Mouse (Mus musculus): Measurements from ENCODE around the gene Hap1. TPM values are rescaled to one million over a fixed set of nuclear protein-coding genes. Genes with fewer than 3 reads are reported as not detected.

Gene Hap1
- polyA plus RNA-seq, 1 experiment from 2014 or later, result 164 TPM

- ATAC-seq, result no peak
- H3K4me1 ChIP-seq (replicated peaks; ENCODE audit: control insufficient read depth, insufficient read depth, low read length), result peaks cover 5% of the 10 kb centered on the region
- WGBS, result 38% methylated on average over 5 of the region's 5 CpGs
- no peaks in the 10 kb centered on the region for H3K36me3 ChIP-seq (ENCODE audit: control insufficient read depth, insufficient read depth)
- no peak overlapping the region for H3K27ac ChIP-seq (ENCODE audit: low read length)
- H3K27me3 ChIP-seq (replicated peaks; ENCODE audit: control insufficient read depth, insufficient read depth, low read length), result no peaks in the 10 kb centered on the region
- no peaks in the 10 kb centered on the region for H3K9me3 ChIP-seq (ENCODE audit: control insufficient read depth, low read length)
- no peak overlapping the region for H3K4me2 ChIP-seq (ENCODE audit: low read length)
- no peak overlapping the region for H3K9ac ChIP-seq (replicated peaks; ENCODE audit: low read depth, low read length)
- no peak overlapping the region for H3K4me3 ChIP-seq (replicated peaks; ENCODE audit: low read length)
Observed at GRCm38 (mm10) chr11:100297801-100298200, 58.1 kb downstream of the Hap1 start.

Other genes with a start within 250 kb of the Hap1 start
- gene Krt13, start 234.6 kb downstream of the Hap1 start, polyA plus RNA-seq (2015; fragmentation: Nextera tagmentation; extraction: Ambion mirVana), result not detected in 2 replicates
- gene Krt15, start 220.2 kb downstream of the Hap1 start, polyA plus RNA-seq (2015; fragmentation: Nextera tagmentation; extraction: Ambion mirVana), result 2.2 TPM in 1 of 2 replicates, not detected in the other
- gene Krt19, start 207.5 kb downstream of the Hap1 start, polyA plus RNA-seq (2015; fragmentation: Nextera tagmentation; extraction: Ambion mirVana), result 0.30 and 2.3 TPM in 2 replicates
- not detected in 2 replicates for gene Krt9, start 162.9 kb downstream of the Hap1 start, polyA plus RNA-seq (2015; fragmentation: Nextera tagmentation; extraction: Ambion mirVana)
- 0.38 and 1.6 TPM in 2 replicates for gene Krt14, start 148.6 kb downstream of the Hap1 start, polyA plus RNA-seq (2015; fragmentation: Nextera tagmentation; extraction: Ambion mirVana)
- not detected in 2 replicates for gene Krt16, start 107.2 kb downstream of the Hap1 start, polyA plus RNA-seq (2015; fragmentation: Nextera tagmentation; extraction: Ambion mirVana)
- 0.27 and 0.62 TPM in 2 replicates for gene Krt17, start 95.1 kb downstream of the Hap1 start, polyA plus RNA-seq (2015; fragmentation: Nextera tagmentation; extraction: Ambion mirVana)
- gene Krt42, start 86.3 kb downstream of the Hap1 start, polyA plus RNA-seq (2015; fragmentation: Nextera tagmentation; extraction: Ambion mirVana), result not detected in 2 replicates
- 1,243 and 1,295 TPM in 2 replicates for gene Eif1, start 36.2 kb downstream of the Hap1 start, polyA plus RNA-seq (2015; fragmentation: Nextera tagmentation; extraction: Ambion mirVana)
- gene Gast, start 21.7 kb downstream of the Hap1 start, polyA plus RNA-seq (2015; fragmentation: Nextera tagmentation; extraction: Ambion mirVana), result not detected in 2 replicates
- gene Jup, start 41.6 kb upstream of the Hap1 start, polyA plus RNA-seq (2015; fragmentation: Nextera tagmentation; extraction: Ambion mirVana), result 56.2 and 62.0 TPM in 2 replicates
- gene P3h4, start 58.7 kb upstream of the Hap1 start, polyA plus RNA-seq (2015; fragmentation: Nextera tagmentation; extraction: Ambion mirVana), result 13.8 and 13.9 TPM in 2 replicates
- 18.4 and 25.6 TPM in 2 replicates for gene Fkbp10, start 59.6 kb upstream of the Hap1 start, polyA plus RNA-seq (2015; fragmentation: Nextera tagmentation; extraction: Ambion mirVana)
- gene Nt5c3b, start 85.7 kb upstream of the Hap1 start, polyA plus RNA-seq (2015; fragmentation: Nextera tagmentation; extraction: Ambion mirVana), result 104 and 120 TPM in 2 replicates
- 0.62 and 0.80 TPM in 2 replicates for gene Klhl10, start 85.8 kb upstream of the Hap1 start, polyA plus RNA-seq (2015; fragmentation: Nextera tagmentation; extraction: Ambion mirVana)
- gene Klhl11, start 116.6 kb upstream of the Hap1 start, polyA plus RNA-seq (2015; fragmentation: Nextera tagmentation; extraction: Ambion mirVana), result 14.3 and 17.4 TPM in 2 replicates
- 242 and 248 TPM in 2 replicates for gene Acly, start 171.9 kb upstream of the Hap1 start, polyA plus RNA-seq (2015; fragmentation: Nextera tagmentation; extraction: Ambion mirVana)
- gene Ttc25, start 189.5 kb upstream of the Hap1 start, polyA plus RNA-seq (2015; fragmentation: Nextera tagmentation; extraction: Ambion mirVana), result 1.0 and 2.0 TPM in 2 replicates
- 22.8 and 29.8 TPM in 2 replicates for gene Cnp, start 218.8 kb upstream of the Hap1 start, polyA plus RNA-seq (2015; fragmentation: Nextera tagmentation; extraction: Ambion mirVana)

Data from forebrain, embryonic 16.5 days (tissue).